Mouse (Mus musculus) ES-E14 (cell line): ENCODE data around the gene Gm10681.

Experiments used
- CHD2 ChIP-seq: IDR thresholded peaks from 2 replicates; pipeline ENCODE4 v1.6.1; 2014; ENCODE audit warnings: mild to moderate bottlenecking, low read depth, low read length, inconsistent platforms
- HCFC1 ChIP-seq: IDR thresholded peaks from 2 replicates; pipeline ENCODE4 v1.6.1; 2012; ENCODE audit warnings: low read length, inconsistent platforms, borderline replicate concordance; ENCODE audit not compliant: insufficient read depth
- MAFK ChIP-seq: IDR thresholded peaks from 2 replicates; pipeline ENCODE4 v1.6.1; 2014; ENCODE audit warnings: mild to moderate bottlenecking, low read depth, low read length, inconsistent platforms; ENCODE audit not compliant: insufficient read depth
- ZNF384 ChIP-seq: IDR thresholded peaks from 2 replicates; pipeline ENCODE4 v1.6.1; 2012; ENCODE audit warnings: low read depth, low read length, inconsistent platforms

DNA sequence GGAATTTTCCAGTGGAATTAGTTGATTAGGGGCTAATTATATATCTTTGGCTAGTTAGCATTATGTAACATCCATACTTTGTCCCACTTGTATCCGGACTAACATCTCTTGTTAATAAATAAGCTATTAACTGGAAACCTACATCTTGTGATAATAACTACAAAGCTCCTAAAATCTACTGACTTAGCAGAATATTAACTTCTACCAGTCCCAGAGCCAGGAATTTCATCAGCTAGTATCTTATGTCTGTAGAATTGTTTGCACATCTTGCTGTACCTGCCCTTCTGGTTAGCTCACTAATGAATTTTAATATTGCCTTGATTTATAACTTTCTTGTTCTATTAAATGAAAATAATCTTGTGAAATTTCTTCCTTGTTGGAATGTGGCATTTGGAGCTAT, 46.5 kb upstream of the Gm10681 start:
- no peak for TF ChIP-seq CHD2
- no peak for TF ChIP-seq MAFK
- no peak for TF ChIP-seq HCFC1
- TF ChIP-seq ZNF384, result no peak
